ENCODE assay signal across 10 mouse cellular contexts in genomic region chr19:42795801-42796200, GRCm38 (mm10). TPM values are rescaled to one million over a fixed set of nuclear protein-coding genes. Genes with fewer than 3 reads are reported as not detected.
A peak's percentile ranks its signal among the peaks of the same experiment; 100 is the strongest.
DNase-seq lines count a peak whose midpoint lies in the region; ATAC-seq and TF ChIP-seq lines count a peak whose summit lies in the region.
"Had no signal": no experiment of that assay in that cellular context is flagged by ENCODE, and none has a peak within 500 bp of the region (broad histone marks: within the 10 kb centered on the region; RNA-seq: fewer than 3 reads in every experiment).

No protein-coding gene starts in this region.

- H3K9ac ChIP-seq in lung, embryonic 15.5 days: no peak overlapping the region
- H3K9ac ChIP-seq in neural tube, embryonic 15.5 days (replicated peaks): peak overlapping the region; percentile 42; the same call in 1 of the 2 replicates
- H3K9ac ChIP-seq: liver, embryonic 15.5 days had no signal

- H3K4me3 ChIP-seq in lung, embryonic 15.5 days: no peak overlapping the region; the same call in 1 of the 2 replicates
- H3K4me3 ChIP-seq in lung, adult 2 months (replicated peaks; ENCODE audit: extremely low read depth, low read depth, low read length): no peak overlapping the region
- peak overlapping the region; percentile 52 for H3K4me3 ChIP-seq in limb, embryonic 10.5 days
- peak overlapping the region; percentile 44 for H3K4me3 ChIP-seq in neural tube, embryonic 15.5 days (replicated peaks)

- no peak for TF ChIP-seq POLR2A in lung, adult 2 months (IDR thresholded peaks at IDR 0.05; ENCODE audit: borderline replicate concordance, extremely low read depth, low read depth, low read length)

- peaks cover 17% of the 10 kb centered on the region for H3K4me1 ChIP-seq in lung, embryonic 15.5 days
- no peaks in the 10 kb centered on the region for H3K4me1 ChIP-seq in lung, adult 2 months (ENCODE audit: control insufficient read depth, insufficient read depth, low read length)
- H3K4me1 ChIP-seq in limb, embryonic 10.5 days: peaks cover 40% of the 10 kb centered on the region
- peaks cover 9% of the 10 kb centered on the region for H3K4me1 ChIP-seq in neural tube, embryonic 15.5 days
- H3K4me1 ChIP-seq: liver, embryonic 15.5 days had no signal

- peak; percentile 29; the same call in 1 of the 2 replicates for ATAC-seq in frontal cortex, adult (ENCODE audit: low TSS enrichment)
- ATAC-seq in lung, embryonic 15.5 days (ENCODE audit: borderline replicate concordance, extremely low read depth, low FRiP score, low TSS enrichment): no peak
- no peak for ATAC-seq in neural tube, embryonic 15.5 days (ENCODE audit: low FRiP score)

- WGBS in lung, embryonic 15.5 days: 29% methylated on average over 9 of the region's 9 CpGs
- 36% methylated on average over 9 of the region's 9 CpGs for WGBS in lung, adult 2 months
- 32% methylated on average over 9 of the region's 9 CpGs for WGBS in limb, embryonic 10.5 days
- WGBS in neural tube, embryonic 15.5 days: 26% methylated on average over 9 of the region's 9 CpGs

- no peak for TF ChIP-seq CTCF in lung, adult 2 months (IDR thresholded peaks at IDR 0.05; ENCODE audit: insufficient read depth, low read length)

- no peaks in the 10 kb centered on the region for H3K9me3 ChIP-seq in lung, embryonic 15.5 days
- no peaks in the 10 kb centered on the region for H3K9me3 ChIP-seq in limb, embryonic 10.5 days (replicated peaks)
- no peaks in the 10 kb centered on the region for H3K9me3 ChIP-seq in neural tube, embryonic 15.5 days (replicated peaks)
- H3K9me3 ChIP-seq: liver, embryonic 15.5 days had no signal

- H3K4me2 ChIP-seq in lung, embryonic 15.5 days: peak overlapping the region; percentile 86
- peak overlapping the region; percentile 94 for H3K4me2 ChIP-seq in neural tube, embryonic 15.5 days

- H3K27ac ChIP-seq in lung, embryonic 15.5 days: no peak overlapping the region
- H3K27ac ChIP-seq in limb, embryonic 10.5 days: peak overlapping the region; percentile 80
- H3K27ac ChIP-seq in neural tube, embryonic 15.5 days (replicated peaks): no peak overlapping the region
- H3K27ac ChIP-seq: liver, embryonic 15.5 days had no signal

- DNase-seq in frontal cortex, postnatal 36 days (ENCODE audit: low spot score in 2 of 2): no peak
- no peak for DNase-seq in lung, adult 2 months
- DNase-seq in limb, embryonic 10.5 days (ENCODE audit: low spot score): peak; percentile 33
- DNase-seq in spleen, postnatal 36 days (ENCODE audit: low spot score in 2 of 2): no peak
- DNase-seq in gastrocnemius, adult 8-10 months (ENCODE audit: low spot score in 2 of 2): no peak
- DNase-seq: cerebellum, adult 11 months had no signal

- H3K27me3 ChIP-seq in lung, embryonic 15.5 days: peaks cover 8% of the 10 kb centered on the region; the same call in 1 of the 2 replicates
- peaks cover 8% of the 10 kb centered on the region for H3K27me3 ChIP-seq in limb, embryonic 10.5 days (ENCODE audit: low read depth, poor library complexity, severe bottlenecking)
- peaks cover 6% of the 10 kb centered on the region; the same call in 1 of the 2 replicates for H3K27me3 ChIP-seq in neural tube, embryonic 15.5 days (replicated peaks)

- no peaks in the 10 kb centered on the region for H3K36me3 ChIP-seq in lung, embryonic 15.5 days
- H3K36me3 ChIP-seq in limb, embryonic 10.5 days: no peaks in the 10 kb centered on the region
- no peaks in the 10 kb centered on the region for H3K36me3 ChIP-seq in neural tube, embryonic 15.5 days
- H3K36me3 ChIP-seq: liver, embryonic 15.5 days had no signal

RNA-seq across cellular contexts. Expression of gene Hps1, which starts 16.0 kb away (rescaled TPM):
- 16.3 and 17.7 TPM in 2 replicates for polyA plus RNA-seq in lung, embryonic 15.5 days (2015; fragmentation: Nextera tagmentation; extraction: Ambion mirVana)
- 16.6 and 18.9 TPM in 2 replicates for polyA plus RNA-seq in lung, adult 2 months (2012; rRNA removed)
- 16.2 and 17.2 TPM in 2 replicates for polyA plus RNA-seq in limb, embryonic 10.5 days (2016; fragmentation: Nextera tagmentation; extraction: Ambion mirVana)
- polyA plus RNA-seq in neural tube, embryonic 15.5 days (2015; fragmentation: Nextera tagmentation; extraction: Ambion mirVana): 8.3 and 12.0 TPM in 2 replicates
- 1 to 10 TPM in 1 of 4 experiments, under 1 TPM in 3; 0.46 to 1.0 (median 0.86) TPM for total RNA-seq in gastrocnemius, adult 8-10 months (2022)

RNA-seq across cellular contexts. Expression of gene Pyroxd2, which starts 43.2 kb away (rescaled TPM):
- 5.3 and 5.8 TPM in 2 replicates for polyA plus RNA-seq in lung, embryonic 15.5 days (2015; fragmentation: Nextera tagmentation; extraction: Ambion mirVana)
- 5.0 and 5.4 TPM in 2 replicates for polyA plus RNA-seq in lung, adult 2 months (2012; rRNA removed)
- polyA plus RNA-seq in limb, embryonic 10.5 days (2016; fragmentation: Nextera tagmentation; extraction: Ambion mirVana): 0.30 and 0.74 TPM in 2 replicates
- 1.5 and 2.1 TPM in 2 replicates for polyA plus RNA-seq in neural tube, embryonic 15.5 days (2015; fragmentation: Nextera tagmentation; extraction: Ambion mirVana)
- total RNA-seq in gastrocnemius, adult 8-10 months (2022): 1 to 10 TPM in 1 of 4 experiments, under 1 TPM in 3; 0.53 to 1.2 (median 0.87) TPM

Comparison
In these comparisons a context has a peak if more than half of its experiments do, and no peak if none do; other contexts are left out.
1. H3K4me3 ChIP-seq: peak in limb, embryonic 10.5 days (single experiment) and neural tube, embryonic 15.5 days (single experiment); none in lung, embryonic 15.5 days (single experiment) and lung, adult 2 months (single experiment).